Mouse (Mus musculus) small intestine, adult 2 months (tissue): Measurements from ENCODE around the gene Erp29.

ENCODE experiments used
- CTCF ChIP-seq: fragments of 200-500 bp; IDR thresholded peaks from 2 replicates; pipeline ENCODE4 v1.5.1; 2012; ENCODE audit warnings: low read depth, mild to moderate bottlenecking, control low read depth, inconsistent platforms, low read length, moderate library complexity, mixed read lengths; ENCODE audit not compliant: insufficient replicate concordance, insufficient read length; ENCODE audit errors: extremely low read depth
- POLR2A ChIP-seq: fragments of 200-500 bp; IDR thresholded peaks from 2 replicates; pipeline ENCODE4 v1.6.1; 2012; ENCODE audit warnings: low read depth, mild to moderate bottlenecking, control low read depth, inconsistent platforms, low read length, moderate library complexity

- TF ChIP-seq CTCF (no peak), POLR2A (no peak)
Observed at GRCm38 (mm10) chr5:121500719-121501118, 48.4 kb upstream of the Erp29 start.
